Mouse (Mus musculus) testis, adult 2 months (tissue): Measurements from ENCODE around the gene Pin1.

Source experiments
- CTCF ChIP-seq: fragments of 200-500 bp; IDR thresholded peaks from 2 replicates; pipeline ENCODE4 v1.5.1; 2012; ENCODE audit warnings: low read depth, mild to moderate bottlenecking, inconsistent platforms, low read length, moderate library complexity; ENCODE audit not compliant: control insufficient read depth, insufficient read depth, insufficient replicate concordance
- POLR2A ChIP-seq: fragments of 200-500 bp; IDR thresholded peaks from 2 replicates; pipeline ENCODE4 v1.6.1; 2012; ENCODE audit warnings: low read depth, mild to moderate bottlenecking, inconsistent platforms, low read length, moderate library complexity; ENCODE audit not compliant: control insufficient read depth

DNA sequence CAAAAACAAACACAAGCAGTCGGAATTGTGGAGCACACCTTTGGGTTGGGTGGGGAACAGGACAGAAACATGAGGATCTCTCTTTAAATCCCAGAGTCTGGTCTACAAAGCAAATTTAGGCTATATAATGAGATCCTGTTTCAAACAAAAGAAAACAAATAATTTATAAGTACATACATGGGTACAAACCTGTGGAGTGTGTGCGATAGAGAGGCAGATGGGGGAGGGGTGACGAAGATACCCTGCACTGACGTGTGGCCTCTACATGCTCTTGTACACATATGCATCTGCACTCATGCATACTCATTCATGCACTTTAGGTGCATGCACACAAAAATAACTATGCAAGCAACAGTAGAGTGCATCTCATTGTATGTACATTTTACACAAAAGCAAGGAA, 12.4 kb upstream of the Pin1 start:
- TF ChIP-seq CTCF (no peak), POLR2A (no peak)
